Mouse (Mus musculus): ENCODE measurements around the gene Serpinb5. TPM values are rescaled to one million over a fixed set of nuclear protein-coding genes. Genes with fewer than 3 reads are reported as not detected.
"Not testable (repeated sequence)": the region's sequence is repeated elsewhere in the genome, so short reads cannot be mapped to it uniquely, and the experiment has no call there.

The Serpinb5 gene
- not detected for total RNA-seq (2021)
- long read RNA-seq, experiment 1: 0 reads
- long read RNA-seq, experiment 2: 0 reads

DNA sequence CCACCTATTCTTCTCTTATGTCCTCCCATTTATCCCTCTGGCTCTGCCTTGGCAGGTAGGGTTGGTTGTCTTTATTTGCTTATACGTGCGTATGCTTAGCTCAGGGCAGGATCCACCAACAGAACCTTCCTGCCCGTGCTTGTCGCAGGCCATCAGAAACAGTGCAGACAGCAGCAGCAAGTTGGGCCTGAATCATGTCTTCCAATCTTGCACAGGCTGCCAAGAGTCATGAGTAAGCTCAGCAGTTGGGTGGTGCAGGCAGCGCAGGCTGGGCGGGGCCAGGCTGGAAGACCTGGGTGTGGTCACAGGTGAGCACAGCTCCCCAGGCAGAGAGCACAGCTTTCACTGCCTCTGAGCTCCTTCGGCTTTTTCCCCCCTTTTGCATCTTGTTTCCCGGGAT lies at the start of gene Serpinb5:
Serpinb5 (plus strand) TSS at position 327 of the 400 bp plus-strand sequence.
- no peak for DNase-seq

DNA sequence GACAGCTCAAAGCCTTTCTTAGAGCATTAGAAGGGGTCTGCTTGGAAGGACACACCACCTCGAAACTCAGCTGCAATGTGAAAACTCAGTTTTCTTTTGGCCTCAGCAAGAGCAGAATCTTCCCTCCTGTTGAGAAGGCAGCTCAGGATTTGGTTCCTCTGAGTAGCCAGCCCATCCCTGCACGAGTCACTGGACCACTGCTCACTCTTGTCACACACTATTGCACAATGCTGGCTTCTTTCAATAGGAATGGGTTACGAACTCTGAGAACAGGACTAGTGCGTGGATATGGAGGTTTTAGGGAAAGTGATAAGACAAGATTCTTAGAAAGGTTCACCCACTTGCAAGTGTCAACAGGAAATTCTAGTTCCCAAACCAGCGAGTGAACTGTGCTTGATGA lies 46.1 kb upstream of the Serpinb5 start:
- DNase-seq: no peak

DNA sequence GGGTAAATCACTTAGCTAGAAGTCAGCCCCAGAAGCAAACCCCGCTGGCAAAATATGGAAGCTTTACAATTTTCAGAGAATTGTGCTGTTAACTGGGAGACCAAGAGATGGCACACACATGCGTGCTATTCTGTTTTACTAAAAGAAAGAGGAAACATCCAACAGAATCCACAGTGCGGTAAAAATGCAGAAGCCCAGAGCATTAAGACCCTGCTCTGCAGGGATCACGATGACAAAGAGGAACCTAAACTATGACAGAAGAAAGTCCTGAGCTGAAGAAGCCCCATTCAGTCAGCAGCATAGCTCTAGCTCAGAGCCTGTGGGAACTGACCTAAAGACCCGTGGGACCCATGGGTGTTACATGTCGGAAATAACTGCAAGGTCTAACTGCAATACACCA lies 45.7 kb upstream of the Serpinb5 start:
- DNase-seq: no peak

DNA sequence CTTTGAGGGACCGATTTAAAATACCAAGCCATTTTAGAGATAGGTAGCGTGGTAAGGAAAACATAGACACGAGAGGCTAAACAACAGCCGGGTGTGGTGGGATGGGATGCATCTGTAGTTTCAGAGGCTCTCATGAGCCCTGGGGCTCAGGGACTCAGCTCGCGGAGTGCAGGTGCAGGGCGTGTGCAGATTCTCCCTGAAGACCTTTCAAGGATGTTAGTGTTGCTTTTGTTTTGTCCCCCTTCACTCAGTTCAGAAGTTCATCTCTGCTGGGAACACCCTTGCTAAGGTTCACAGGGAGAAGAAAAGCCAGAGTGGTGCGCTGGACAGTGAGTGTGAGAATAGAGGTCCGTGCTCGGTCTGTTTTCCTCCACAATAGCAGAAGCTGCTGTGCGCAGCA lies 44.2 kb upstream of the Serpinb5 start:
- no peak for DNase-seq

DNA sequence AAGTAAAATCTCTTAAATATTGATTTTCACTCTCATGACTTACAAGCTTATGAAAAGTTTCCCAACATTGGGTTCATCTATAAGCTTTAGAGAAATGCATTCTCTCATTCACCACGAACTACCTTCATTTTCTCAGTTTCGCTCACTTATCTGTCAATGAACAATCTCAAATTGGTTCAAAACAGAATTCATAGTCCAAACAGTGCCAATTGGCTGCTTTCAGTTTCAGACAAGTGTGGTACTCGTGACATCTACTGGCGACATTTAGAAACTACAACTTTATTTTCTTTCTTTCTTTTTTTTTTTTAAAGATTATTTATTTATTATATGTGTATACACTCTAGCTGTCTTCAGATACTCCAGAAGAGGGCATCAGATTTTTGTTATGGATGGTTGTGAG lies 42.6 kb upstream of the Serpinb5 start:
- no peak for DNase-seq

DNA sequence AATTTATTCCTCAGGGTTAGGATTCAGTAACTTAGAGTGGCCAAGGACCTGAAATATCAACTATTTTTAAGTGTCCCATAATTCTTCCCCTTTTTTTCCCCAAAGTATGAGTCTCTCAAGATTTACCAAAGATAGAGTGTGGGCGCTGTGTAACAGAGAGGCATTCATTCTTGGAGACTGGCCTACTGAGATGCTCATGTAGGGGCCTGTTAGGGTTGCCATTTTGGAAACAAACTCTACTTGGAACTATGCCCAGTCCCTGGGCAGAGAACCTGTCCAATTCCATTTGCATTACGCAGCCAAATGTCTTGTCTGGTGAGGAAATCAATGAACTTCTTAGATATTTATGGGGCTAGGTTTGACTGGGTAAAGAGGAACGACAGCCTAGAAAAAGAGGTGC lies 38.7 kb upstream of the Serpinb5 start:
- peak; percentile 23 for DNase-seq

DNA sequence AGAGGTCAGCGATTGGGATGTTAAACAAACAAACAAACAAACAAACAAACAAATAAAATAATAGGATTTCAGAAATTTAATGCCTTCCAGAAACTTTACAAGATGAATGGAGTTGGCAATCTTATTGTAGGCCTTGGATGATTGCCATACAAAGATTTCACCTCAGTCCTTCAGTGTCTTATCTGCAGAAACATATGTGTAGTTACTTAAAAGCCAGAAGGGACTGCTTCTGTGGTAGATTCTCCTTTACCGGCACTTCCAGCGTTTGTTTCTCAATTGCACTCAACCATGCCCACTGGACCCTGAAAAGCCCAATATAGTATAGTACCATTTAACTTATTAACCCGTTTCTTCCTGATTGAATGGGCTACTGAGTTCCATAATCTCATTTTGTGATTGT lies 32.2 kb upstream of the Serpinb5 start:
- DNase-seq: no peak

DNA sequence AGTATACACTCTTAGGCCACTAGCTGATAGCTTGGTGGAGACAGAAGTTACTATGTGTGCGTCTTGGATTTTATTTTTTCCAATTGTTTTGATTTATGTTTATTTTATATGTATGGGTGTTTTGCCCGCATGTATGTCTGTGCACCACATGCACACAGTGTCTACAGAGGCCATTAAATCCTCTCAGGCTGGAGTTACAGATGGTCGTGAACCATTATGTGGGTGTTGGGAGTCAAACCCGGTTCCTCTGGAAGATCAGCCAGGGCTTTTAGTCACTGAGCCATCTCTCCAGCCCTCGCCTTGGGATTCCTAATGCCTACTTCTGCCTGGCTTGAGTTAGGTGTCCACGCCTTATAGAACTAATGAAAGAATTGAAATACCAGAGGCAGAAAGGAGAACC lies 4.6 kb downstream of the Serpinb5 start:
- no peak for DNase-seq

DNA sequence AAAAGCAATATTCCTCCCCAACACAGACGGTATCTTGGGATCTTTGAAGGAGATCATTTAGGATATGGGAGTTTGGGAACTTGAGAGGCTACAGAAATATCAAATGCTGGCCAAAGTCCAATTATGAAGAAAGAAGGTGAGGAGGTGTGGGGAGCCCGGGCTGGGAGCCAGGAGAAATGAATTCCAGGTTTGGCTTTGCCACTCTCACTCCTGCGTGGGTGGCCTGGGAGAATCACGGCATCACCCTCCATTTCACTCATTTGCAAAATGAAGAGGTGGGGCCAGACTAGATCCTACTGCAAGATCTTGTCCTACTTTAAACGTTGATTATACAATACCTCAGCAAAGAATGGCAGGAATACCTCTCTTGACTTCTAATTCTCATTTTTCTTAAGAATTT lies 5.1 kb downstream of the Serpinb5 start:
- DNase-seq: no peak

DNA sequence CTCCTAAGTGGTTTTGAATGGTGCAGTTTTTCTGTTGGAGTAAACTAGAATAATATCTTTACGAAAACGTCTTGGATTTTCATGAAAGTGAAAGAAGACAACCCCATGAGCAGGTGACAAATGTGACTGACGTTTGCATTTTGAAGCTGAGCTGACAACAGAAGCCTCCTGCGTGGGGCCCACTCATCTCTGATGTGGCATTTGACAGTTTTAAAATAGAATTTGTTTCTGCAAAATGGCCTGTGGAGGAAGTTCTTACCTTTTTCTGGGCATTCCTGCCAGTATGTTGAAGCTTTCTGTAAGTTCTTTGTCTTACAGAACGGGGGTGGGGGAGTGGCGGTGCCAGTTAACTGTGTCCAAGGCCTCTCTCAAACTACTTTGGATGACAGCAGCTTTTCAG lies 5.8 kb downstream of the Serpinb5 start:
- DNase-seq: no peak

DNA sequence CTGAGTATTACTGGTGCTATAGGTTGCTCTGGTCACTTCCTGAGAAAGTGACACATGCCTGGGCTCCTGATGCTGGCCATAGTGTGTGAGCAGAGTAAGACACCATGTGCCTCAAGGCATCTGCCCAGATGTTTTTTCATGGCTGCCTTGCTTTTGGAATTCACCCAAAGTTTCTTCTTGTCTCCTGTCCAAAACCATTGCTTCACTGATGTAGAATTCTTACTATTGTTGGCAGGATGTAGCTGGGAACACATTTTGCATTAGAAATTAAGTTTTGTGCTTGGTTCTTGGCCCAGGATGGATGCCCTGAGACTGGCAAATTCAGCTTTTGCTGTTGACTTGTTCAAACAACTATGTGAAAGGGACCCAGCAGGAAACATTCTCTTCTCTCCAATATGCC lies 9.0 kb downstream of the Serpinb5 start:
- DNase-seq: no peak

DNA sequence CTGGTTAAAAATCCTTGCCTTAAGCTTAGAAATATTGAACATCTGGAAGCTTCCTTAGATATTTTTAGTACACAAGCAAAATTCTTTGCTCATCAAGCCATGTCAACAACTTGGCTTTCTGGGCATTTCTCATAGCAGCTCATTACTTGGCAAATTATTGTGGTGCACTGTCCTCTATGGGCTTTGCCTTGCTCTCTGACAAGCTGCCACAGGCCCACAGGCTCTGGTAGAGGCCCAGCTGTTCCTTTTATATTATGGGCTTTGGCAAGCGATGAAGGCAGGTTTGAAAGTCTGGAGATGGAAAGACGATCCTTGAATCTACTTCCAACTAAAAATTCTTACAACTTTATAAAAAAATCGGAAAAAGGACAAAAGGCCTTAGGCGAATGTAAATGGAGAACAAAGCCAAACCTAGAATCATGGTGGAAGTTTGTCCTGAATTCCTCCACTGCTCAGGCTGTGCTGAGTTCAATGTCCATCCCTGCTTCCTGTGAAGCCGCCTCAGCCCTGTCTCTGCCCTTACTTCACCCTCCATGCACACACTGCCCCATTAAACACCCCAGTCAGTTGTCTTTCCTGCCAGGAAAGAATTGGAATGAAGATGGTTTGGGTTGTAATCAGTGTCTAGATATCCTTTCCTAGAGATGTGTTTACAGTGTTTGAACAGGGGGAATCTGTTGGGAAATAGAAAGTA lies 14.4 kb downstream of the Serpinb5 start:
- peak; percentile 21 for DNase-seq

DNA sequence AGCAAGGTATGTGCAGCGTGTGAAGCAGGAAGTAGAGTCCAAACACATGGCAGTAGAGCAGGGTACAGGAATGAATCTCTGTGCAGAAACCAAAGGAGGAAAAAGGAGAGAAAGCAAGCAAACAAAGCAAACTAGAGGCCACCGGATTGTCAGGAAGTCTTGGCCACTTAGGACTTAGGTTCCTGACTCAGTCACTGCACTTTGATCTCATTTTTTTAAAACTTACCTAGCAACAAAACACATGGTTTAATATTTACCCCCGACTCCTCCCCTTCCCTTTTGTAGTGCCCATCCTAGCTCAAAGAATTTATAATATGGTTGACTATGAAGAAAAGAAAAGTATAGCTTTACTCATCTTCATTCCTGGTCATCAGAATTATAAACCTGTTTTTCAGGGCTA lies 15.2 kb downstream of the Serpinb5 start:
- DNase-seq: no peak

DNA sequence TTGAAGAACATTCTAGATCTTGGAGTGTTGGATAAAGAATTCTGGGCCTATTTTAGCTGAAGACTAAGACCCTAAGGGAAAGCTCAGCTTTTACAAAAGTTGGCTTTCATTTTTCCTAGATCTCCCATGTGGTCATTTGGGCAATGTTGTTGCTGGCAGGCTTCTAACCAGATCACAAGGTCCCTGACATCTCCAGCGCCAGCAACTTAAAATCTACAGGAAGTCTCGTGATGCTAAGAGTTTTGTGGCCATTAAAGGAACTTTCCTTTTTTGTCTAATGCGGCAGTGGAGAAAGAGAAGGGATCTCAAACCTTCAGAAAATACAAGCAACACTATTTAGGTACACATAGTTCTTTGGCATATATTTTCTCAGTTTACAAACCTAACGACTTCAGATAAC lies 21.8 kb downstream of the Serpinb5 start:
- no peak for DNase-seq

DNA sequence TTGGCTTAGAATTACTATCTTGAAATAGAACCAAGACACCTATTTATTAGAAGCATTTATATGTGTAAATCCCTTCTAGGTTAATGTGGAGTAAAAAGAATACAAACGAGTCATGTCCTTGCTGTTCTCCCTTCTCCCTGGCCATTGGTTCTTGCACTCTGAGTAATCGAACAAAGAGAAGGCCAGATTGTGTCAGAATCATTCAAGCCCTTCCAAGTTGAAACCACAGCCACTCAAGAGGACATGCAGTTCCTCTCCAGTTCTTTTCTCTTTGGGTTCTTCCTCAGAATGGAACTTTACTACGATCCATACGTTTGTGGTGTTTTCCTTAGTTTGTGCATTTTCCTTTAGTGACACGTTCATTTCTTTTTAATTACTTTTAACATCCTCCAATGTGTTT lies 22.4 kb downstream of the Serpinb5 start:
- no peak for DNase-seq

DNA sequence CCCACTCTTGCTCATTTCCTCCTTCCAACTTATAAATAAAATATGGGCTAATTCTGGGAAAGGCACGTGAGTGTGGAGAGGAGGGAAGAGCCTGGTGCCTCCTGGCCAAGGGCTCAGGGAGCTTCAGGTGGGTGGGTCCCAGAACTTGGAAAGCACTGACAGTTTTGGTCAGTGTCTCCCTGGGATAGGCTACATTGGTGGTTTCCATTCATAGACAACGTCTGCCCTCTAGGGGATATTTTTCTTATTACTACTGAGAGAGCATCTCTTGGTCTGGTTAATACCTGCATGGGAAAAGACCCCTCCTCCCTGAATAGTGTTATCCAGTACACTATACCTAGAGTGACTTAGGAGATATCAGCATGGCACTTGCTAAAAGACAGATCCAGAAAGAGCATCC lies 22.8 kb downstream of the Serpinb5 start:
- no peak for DNase-seq

DNA sequence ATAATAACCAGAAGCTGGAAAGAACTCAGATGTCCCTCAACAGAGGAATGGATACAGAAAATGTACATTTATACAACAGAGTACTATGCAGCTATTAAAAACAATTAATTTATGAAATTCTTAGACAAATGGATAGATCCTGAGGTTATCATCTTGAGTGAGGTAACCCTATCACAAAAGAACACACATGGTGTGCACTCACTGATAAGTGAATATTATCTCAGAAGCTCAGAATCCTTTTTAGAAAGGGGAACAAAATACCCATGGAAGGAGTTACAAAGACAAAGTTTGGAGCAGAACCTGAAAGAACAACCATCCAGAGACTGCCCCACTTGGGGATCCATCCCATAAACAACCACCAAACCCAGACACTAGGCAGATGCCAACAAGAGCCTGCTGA lies 34.2 kb downstream of the Serpinb5 start:
- DNase-seq: not testable (repeated sequence)

DNA sequence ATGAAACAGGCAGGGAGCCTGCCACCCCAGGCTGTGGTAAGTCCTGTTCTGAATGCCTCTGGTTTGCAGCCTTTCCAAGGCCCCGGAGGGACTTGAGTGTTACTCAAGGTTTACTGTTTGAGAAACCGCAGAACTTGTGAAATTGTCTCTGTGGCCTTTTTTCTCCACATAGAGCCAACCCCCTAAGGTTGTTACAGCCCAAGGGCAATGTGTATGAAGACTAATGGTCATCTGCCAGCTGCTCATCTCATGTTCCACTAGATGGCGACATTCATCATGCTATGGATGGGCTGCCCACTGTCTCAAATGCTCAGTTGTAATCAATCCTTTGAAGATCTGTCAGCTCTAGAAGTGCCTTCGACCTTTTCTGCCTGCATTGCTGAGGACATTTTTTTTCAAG lies 40.4 kb downstream of the Serpinb5 start:
- DNase-seq: no peak

DNA sequence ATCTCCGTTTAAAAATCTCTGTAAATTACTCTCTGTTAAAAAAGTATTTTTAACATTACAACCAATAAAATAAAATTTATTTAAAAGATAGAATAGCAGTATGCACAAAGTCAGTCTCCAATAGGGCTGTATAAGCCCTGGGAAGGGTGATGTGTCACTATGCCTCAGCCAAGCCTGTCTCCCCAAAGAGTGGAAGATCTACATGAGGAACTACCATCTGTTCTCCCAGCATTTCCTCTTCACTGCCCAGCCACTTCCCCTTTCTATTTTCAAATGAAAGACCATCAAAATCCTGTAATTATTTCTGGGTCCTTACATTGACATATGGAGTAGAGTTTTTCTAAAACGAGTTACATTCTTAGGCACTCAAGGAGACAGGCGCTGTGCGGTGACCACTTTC lies 71.0 kb downstream of the Serpinb5 start:
- DNase-seq: no peak

Other genes with a start within 250 kb of the Serpinb5 start
- 1 to 10 TPM; 1.6 to 1.7 TPM for gene Bcl2, start 146.9 kb upstream of the Serpinb5 start, total RNA-seq (2021)
- gene Kdsr, start 101.4 kb upstream of the Serpinb5 start, total RNA-seq (2021): 1 to 10 TPM; 3.7 to 4.8 TPM
- gene Vps4b, start 64.4 kb upstream of the Serpinb5 start, total RNA-seq (2021): 10 to 100 TPM; 16.7 to 20.1 TPM
- gene Serpinb12, start 73.3 kb downstream of the Serpinb5 start, total RNA-seq (2021): not detected
- gene Serpinb13, start 119.8 kb downstream of the Serpinb5 start, total RNA-seq (2021): not detected
- gene Serpinb3a, start 191.1 kb downstream of the Serpinb5 start, total RNA-seq (2021): not detected
- gene Serpinb3d, start 222.3 kb downstream of the Serpinb5 start, total RNA-seq (2021): not detected

Measured in gastrocnemius, postnatal 25 days (tissue).